Mouse (Mus musculus) C2C12 (cell line): ENCODE measurements around the gene Ckb.
A peak's percentile ranks its signal among the peaks of the same experiment; 100 is the strongest.

ENCODE experiments used
- CEBPB ChIP-seq: IDR thresholded peaks from one replicate; pipeline ENCODE4 v1.6.1; 2011; ENCODE audit warnings: low read depth, mild to moderate bottlenecking, control low read depth, moderate library complexity
- CTCF ChIP-seq: IDR thresholded peaks from one replicate; pipeline ENCODE4 v1.5.1; 2011; ENCODE audit not compliant: control insufficient read depth, insufficient read depth, insufficient read length
- FOSL1 ChIP-seq: IDR thresholded peaks from one replicate; pipeline ENCODE4 v1.8.0; 2011; ENCODE audit warnings: mild to moderate bottlenecking, low read length; ENCODE audit not compliant: poor library complexity, insufficient read depth, severe bottlenecking
- MAX ChIP-seq: IDR thresholded peaks from one replicate; pipeline ENCODE4 v1.6.1; 2011; ENCODE audit warnings: mild to moderate bottlenecking, control low read depth
- MYOD1 ChIP-seq: IDR thresholded peaks from one replicate; pipeline ENCODE4 v1.6.1; 2011; ENCODE audit warnings: low read depth; ENCODE audit not compliant: control insufficient read depth, insufficient read length
- MYOG ChIP-seq: IDR thresholded peaks from one replicate; pipeline ENCODE4 v1.6.1; 2011; ENCODE audit not compliant: control insufficient read depth, insufficient read length; ENCODE audit errors: extremely low read depth
- USF1 ChIP-seq: IDR thresholded peaks from one replicate; pipeline ENCODE4 v1.6.1; 2011; ENCODE audit warnings: low read depth, mild to moderate bottlenecking, control low read depth, moderate library complexity

GRCm38 (mm10) chr12:111696239-111696638, 24.1 kb upstream of the Ckb start:
- TF ChIP-seq USF1 = no peak
- TF ChIP-seq CTCF = peak; percentile 0
- no peak for TF ChIP-seq FOSL1
- peak; percentile 81 for TF ChIP-seq MYOD1
- no peak for TF ChIP-seq MAX
- TF ChIP-seq MYOG = peak; percentile 29
- no peak for TF ChIP-seq CEBPB
